Mouse (Mus musculus): Measurements from ENCODE around the gene Grid1.

GRCm38 (mm10) chr14:35219021-35219420, 399.1 kb downstream of the Grid1 start:
- TF ChIP-seq CTCF (IDR thresholded peaks at IDR 0.05; ENCODE audit: extremely low read depth, insufficient read depth, low read length) (no peak), POLR2A (IDR thresholded peaks at IDR 0.05; ENCODE audit: extremely low read depth, insufficient read depth, low read length) (no peak)

Measured in cortical plate, adult 2 months (tissue).